Mouse (Mus musculus) embryonic stem cell, embryonic (primary cell): ENCODE data around the gene Nr4a3.

Source experiments
- CTCF ChIA-PET, 4 experiments: fragments of 300-600 bp in 2 of 4; fragments of 350-600 bp in 2 of 4; sonication (Branson Sonifier 250); formaldehyde crosslinking; loops; one replicate each; lab custom pipeline; 2022; ENCODE audit warnings: inconsistent platforms in 2 of 4; lab: Charles Lee
- POLR2A ChIA-PET, 4 experiments: fragments of 300-600 bp in 2 of 4; fragments of 350-600 bp in 2 of 4; sonication (Branson Sonifier 250); formaldehyde crosslinking; loops; one replicate each; lab custom pipeline; 2022; ENCODE audit warnings: antibody characterized with exemption in 4 of 4, inconsistent platforms in 1 of 4; lab: Charles Lee

The Nr4a3 gene

DNA sequence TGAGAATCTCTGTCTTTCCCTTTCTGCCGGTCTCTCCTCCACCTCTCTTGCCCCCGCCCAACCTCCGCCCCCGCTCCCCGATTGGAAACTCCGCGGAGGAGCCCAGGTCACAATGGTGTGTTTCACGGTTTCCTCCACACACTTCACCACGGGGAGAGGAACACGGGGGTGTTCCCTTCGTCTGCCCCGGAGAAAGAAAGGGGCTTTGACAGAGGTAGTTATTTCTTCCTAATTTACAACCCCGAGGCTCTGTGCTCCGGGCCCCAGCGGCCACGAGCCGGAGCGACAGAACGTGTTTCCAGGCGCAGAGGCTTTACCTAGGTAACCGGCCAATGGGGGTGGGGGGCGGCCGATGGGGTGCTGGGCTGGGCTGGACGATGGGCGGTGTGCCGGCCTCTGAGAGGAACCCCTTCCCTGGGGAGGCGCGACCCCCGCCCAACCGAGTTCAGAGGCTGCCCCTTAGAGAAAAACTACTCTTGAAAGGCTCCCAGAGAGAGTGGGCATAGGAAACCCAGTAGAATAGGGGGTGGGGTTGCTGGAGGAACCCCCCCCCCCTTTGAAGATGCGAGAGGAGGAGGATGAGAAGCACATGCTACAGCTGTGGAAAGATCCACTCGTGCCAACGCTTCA, 2.3 kb downstream of the Nr4a3 start:
- POLR2A ChIA-PET = interaction anchor here in 1 of 4 experiments (1.4 kb wide), 1 partner anchor 1436 kb away, joined by 3 read pairs; no protein-coding TSS in a partner anchor
- CTCF ChIA-PET = no interaction called here

DNA sequence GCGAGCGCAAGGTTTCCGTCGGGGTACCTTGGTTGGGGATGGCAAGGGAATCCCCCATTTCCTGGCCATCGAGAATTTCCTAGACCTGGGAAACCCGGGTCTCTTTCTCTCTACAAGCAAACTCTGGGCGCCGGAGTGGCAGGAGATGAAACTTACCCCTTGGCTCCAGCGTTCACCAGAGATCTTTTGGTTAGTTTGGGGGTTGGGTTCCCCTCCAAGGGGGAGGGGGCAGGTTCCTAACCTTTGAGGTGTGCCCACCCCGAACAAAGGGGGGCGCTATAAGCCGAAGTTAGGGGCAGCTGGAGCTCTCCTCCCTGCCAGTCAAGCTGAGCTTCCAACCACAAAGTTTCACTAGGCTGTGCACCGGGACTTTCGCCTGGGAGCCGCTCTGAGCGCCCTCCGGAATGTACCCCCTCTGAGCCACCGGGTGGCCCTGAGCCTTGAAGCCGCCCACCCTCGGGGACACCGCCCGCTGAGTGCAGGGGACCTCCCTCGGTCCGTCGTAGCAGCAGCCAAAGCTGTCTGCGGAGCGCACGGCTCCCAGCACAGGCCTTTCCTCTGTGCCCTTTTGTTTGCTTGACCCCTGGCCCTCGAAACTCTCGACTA, 2.9 kb downstream of the Nr4a3 start:
- ChIA-PET POLR2A (interaction anchor here in 1 of 4 experiments (0.5 kb wide), 1 partner anchor 360 kb away, joined by 3 read pairs; no protein-coding TSS in a partner anchor), CTCF (interaction anchor here in 1 of 4 experiments (0.6 to 1.0 kb wide), 2 partner anchors 13 to 333 kb away, joined by 3 read pairs; no protein-coding TSS in a partner anchor)

- POLR2A ChIA-PET = interaction anchor here in 2 of 4 experiments (0.5 to 0.6 kb wide), 3 partner anchors 8 to 359 kb away, joined by 3 to 21 read pairs (median 3); partner anchors contain the start of gene Stx17 (in 1 of the 2)
Observed at GRCm38 (mm10) chr4:48048456-48049315, 3.7 kb downstream of the Nr4a3 start.

GRCm38 (mm10) chr4:48050020-48050419, 5.1 kb downstream of the Nr4a3 start:
- POLR2A ChIA-PET = no interaction called here

More at GRCm38 (mm10) chr4:48048456-48049315, 3.7 kb downstream of the Nr4a3 start:
- CTCF ChIA-PET = interaction anchor here in 2 of 4 experiments (0.6 to 1.0 kb wide), 3 partner anchors 12 to 363 kb away, joined by 3 to 4 read pairs (median 3); no protein-coding TSS in a partner anchor

DNA sequence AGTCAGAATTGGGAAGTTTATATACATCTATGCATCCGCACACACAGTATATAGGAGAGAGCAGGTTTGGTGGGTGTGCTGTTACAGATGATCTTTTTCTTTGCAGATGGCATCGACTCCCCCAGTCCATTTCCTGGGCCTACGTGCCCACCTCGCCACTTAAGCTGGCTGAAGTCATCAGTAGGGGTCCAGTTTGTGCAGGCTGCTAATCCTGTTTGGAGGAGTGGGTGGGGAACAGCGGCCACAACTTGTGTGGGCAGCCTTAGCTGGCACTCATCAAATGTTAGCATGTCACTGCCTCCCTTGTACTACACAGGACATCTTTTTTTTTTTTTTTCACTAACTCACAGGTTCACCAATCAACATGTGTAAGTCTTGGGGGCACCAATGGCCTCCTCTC, 5.5 kb downstream of the Nr4a3 start:
- ChIA-PET POLR2A (no interaction called here), CTCF (no interaction called here)

More at GRCm38 (mm10) chr4:48050020-48050419, 5.1 kb downstream of the Nr4a3 start:
- CTCF ChIA-PET = no interaction called here

DNA sequence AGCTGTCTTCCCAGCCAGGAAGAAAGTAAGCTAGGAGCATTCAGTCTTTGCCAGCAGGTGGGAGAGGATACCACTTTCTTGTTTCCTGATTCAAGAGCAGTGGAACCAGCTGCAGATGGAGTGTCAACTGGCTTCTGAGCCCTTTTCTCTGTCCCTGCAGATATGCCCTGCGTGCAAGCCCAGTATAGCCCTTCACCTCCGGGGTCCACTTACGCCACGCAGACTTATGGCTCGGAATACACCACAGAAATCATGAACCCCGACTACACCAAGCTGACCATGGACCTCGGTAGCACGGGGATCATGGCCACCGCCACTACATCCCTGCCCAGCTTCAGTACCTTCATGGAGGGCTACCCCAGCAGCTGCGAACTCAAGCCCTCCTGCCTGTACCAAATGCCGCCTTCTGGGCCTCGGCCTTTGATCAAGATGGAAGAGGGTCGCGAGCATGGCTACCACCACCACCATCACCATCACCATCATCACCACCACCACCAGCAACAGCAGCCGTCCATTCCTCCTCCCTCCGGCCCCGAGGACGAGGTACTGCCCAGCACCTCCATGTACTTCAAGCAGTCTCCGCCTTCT, 6.2 kb downstream of the Nr4a3 start:
- CTCF ChIA-PET = interaction anchor here (0.6 to 1.7 kb wide), 4 partner anchors 8 to 1460 kb away, joined by 3 to 7 read pairs (median 4); partner anchors contain the start of gene Stx17 (in 1 of the 4)
- POLR2A ChIA-PET = interaction anchor here in 3 of 4 experiments (0.6 to 1.2 kb wide), 4 partner anchors 8 to 517 kb away, joined by 3 to 4 read pairs (median 4); no protein-coding TSS in a partner anchor

DNA sequence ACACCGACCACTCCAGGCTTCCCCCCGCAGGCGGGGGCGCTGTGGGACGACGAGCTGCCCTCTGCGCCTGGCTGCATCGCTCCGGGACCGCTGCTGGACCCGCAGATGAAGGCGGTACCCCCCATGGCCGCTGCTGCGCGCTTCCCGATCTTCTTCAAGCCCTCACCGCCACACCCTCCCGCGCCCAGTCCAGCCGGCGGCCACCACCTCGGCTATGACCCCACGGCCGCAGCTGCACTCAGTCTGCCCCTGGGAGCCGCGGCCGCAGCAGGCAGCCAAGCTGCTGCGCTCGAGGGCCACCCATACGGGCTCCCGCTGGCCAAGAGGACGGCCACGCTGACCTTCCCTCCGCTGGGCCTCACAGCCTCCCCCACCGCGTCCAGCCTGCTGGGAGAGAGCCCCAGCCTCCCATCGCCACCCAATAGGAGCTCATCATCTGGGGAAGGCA, 6.7 kb downstream of the Nr4a3 start:
- POLR2A ChIA-PET = interaction anchor here in 2 of 4 experiments (0.6 to 1.2 kb wide), 5 partner anchors 9 to 842 kb away, joined by 3 to 9 read pairs (median 4); no protein-coding TSS in a partner anchor
- CTCF ChIA-PET = interaction anchor here (0.6 to 1.7 kb wide), 4 partner anchors 9 to 1460 kb away, joined by 3 to 7 read pairs (median 4); partner anchors contain the start of gene Stx17 (in 1 of the 4)

DNA sequence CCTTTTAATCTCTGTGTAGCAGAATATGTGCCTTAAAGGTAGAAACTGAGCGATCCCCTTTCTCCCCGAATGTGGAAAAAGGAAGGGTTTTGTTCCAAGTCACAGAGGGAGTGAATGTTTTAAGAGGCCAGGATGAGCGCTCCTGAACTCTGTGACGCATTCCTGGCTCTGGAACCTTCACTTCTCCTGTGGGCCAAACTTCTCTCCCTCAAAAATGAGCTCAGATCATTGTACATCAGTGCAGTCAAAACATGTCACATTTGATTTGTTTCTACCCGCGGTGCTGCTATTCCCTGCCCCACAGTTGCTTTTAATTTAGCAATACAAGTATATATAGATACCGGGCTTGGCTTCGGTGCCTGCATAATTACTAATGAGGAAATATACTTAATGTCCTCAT, 16.8 kb downstream of the Nr4a3 start:
- ChIA-PET CTCF (interaction anchor here in 1 of 4 experiments (0.6 kb wide), 1 partner anchor 274 kb away, joined by 6 read pairs; no protein-coding TSS in a partner anchor), POLR2A (interaction anchor here in 1 of 4 experiments (0.9 kb wide), 1 partner anchor 15 kb away, joined by 4 read pairs; no protein-coding TSS in a partner anchor)

GRCm38 (mm10) chr4:48064311-48064710, 19.4 kb downstream of the Nr4a3 start:
- ChIA-PET POLR2A (interaction anchor here in 1 of 4 experiments (0.6 kb wide), 1 partner anchor 237 kb away, joined by 3 read pairs; no protein-coding TSS in a partner anchor), CTCF (no interaction called here)

DNA sequence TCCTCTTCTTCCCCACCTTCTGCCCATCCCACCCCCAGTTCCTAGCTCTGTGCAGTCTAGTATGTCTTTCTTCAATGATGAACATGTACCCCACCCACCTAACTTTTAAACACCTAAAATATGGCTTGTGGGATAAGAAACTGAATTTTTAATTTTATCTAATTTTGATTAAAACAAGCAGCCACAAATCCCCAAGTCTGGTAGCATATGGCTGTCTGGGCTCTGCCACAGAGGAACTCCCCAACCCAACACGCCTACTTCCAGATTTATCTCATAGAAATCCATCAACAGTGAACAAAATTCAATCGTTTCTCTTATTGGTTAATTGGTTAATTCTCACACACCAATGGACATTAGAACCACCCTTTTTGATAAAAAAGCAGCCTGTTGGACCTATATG, 21.7 kb downstream of the Nr4a3 start:
- POLR2A ChIA-PET = no interaction called here
- CTCF ChIA-PET = no interaction called here

DNA sequence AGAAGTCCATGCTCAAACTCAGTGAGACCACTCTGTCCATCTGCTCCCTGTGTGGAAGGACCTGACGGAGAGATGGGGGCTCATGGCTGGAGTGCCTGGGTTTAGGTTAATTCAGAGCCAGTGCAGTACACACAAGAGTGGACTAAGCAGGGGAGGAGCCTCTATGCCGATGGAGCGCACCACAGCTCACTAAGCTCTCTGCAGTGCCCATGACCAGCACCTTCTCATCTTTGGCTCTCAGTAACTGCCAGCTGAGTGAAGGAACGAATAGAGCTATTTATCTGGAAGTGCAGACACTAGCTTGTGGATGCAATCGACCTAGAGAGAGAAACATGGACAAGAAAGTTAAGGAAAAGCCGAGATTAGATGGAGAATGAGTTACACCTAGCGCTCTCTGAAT, 24.2 kb downstream of the Nr4a3 start:
- CTCF ChIA-PET = no interaction called here

DNA sequence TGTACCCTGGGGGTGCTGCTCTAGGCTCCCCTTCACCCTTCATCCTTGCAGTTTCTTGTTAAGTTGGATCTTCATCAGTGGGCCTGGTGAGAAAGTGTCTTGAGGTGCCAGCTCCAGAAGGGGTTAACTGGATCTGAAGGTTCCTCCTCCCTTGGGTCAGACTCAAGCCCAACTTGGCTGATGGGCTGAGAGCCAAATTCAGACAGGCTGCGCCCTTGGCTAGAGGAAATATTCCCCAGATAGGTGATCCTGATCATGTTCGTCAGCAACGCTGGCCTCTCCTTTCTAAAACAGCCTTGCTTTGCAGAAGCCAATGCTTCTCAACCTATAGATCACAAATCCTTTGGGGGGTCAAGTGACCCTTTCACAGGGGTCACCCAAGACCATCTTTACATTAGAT, 27.1 kb downstream of the Nr4a3 start:
- POLR2A ChIA-PET = no interaction called here
- CTCF ChIA-PET = interaction anchor here in 1 of 4 experiments (0.6 kb wide), 1 partner anchor 44 kb away, joined by 3 read pairs; no protein-coding TSS in a partner anchor

More for the DNA sequence above, 24.2 kb downstream of the Nr4a3 start:
- POLR2A ChIA-PET = no interaction called here

GRCm38 (mm10) chr4:48073325-48073724, 28.4 kb downstream of the Nr4a3 start:
- ChIA-PET POLR2A (no interaction called here), CTCF (interaction anchor here in 1 of 4 experiments (0.9 kb wide), 1 partner anchor 42 kb away, joined by 3 read pairs; no protein-coding TSS in a partner anchor)

DNA sequence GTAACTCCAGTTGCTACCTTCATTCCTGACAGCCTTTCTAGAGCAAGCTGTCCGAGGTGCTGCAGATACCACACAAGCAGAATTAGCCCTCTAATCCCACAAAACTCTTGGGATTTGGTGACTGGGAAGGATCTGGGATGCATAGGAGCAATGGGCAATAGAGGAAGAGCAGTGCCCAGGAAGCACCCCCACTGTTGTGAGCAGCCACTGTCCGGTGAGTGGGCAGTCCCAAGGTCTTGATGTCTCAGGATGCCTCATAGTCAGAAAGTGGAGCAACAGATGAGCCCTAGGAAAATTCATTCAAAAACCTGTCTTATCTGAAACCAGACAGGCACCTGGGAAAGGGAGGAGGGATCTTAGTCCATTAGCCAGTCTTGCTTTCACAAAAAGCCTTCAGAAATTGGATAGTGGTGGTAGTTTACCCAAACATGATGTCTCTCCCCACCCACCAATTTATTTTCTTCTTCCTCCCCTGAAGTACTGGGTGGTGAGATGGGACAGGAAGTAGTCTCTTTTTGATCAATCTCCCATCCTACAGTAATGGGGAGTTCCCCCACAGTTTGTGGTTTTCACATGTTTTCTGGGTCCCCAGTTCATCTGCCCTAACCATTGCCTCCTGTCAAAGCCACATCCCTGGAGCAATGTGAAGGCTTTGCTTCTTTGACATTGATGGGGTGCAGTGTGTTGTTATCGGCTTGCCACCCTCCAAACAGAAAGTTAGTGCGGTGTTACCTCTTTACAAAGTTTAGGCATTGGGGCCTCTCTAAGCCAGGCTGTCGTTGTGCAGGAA, 29.7 kb downstream of the Nr4a3 start:
- CTCF ChIA-PET = no interaction called here
- POLR2A ChIA-PET = no interaction called here

- POLR2A ChIA-PET = interaction anchor here in 1 of 4 experiments (1.0 kb wide), 1 partner anchor 16 kb away, joined by 4 read pairs; no protein-coding TSS in a partner anchor
- CTCF ChIA-PET = no interaction called here
Observed at GRCm38 (mm10) chr4:48076693-48077471, 31.9 kb downstream of the Nr4a3 start.

DNA sequence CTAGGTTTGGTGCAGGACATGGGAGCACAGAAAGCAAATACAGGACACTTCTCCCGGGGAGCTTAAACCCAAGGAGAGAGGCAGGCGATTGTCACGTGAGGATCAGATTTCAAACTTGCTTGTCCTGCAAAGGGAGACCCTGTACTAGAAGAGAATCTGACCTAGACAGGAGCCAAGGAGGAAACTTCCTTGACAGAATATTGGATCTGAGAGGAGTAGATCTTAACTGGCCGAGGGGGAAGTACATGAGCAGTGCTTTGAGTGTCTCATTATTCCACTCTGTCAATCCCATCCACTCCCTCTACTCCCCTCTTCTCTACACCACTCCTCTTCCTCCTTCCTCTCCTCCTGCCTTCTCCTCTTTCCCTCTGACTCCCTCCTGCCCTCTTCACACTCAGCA, 33.3 kb downstream of the Nr4a3 start:
- ChIA-PET POLR2A (interaction anchor here in 2 of 4 experiments (0.8 to 1.0 kb wide), 2 partner anchors 19 to 27 kb away, joined by 3 read pairs; no protein-coding TSS in a partner anchor), CTCF (no interaction called here)
